Mouse (Mus musculus): ENCODE data around the gene Irak4.

The Irak4 gene

GRCm38 (mm10) chr15:94630553-94630952, 87.1 kb downstream of the Irak4 start:
- DNase-seq, result no peak
